Mouse (Mus musculus) ES-E14 (cell line): ENCODE measurements around the gene Tmem52b.

Source experiments
- CHD2 ChIP-seq: IDR thresholded peaks from 2 replicates; pipeline ENCODE4 v1.6.1; 2014; ENCODE audit warnings: mild to moderate bottlenecking, low read depth, low read length, inconsistent platforms
- HCFC1 ChIP-seq: IDR thresholded peaks from 2 replicates; pipeline ENCODE4 v1.6.1; 2012; ENCODE audit warnings: low read length, inconsistent platforms, borderline replicate concordance; ENCODE audit not compliant: insufficient read depth
- MAFK ChIP-seq: IDR thresholded peaks from 2 replicates; pipeline ENCODE4 v1.6.1; 2014; ENCODE audit warnings: mild to moderate bottlenecking, low read depth, low read length, inconsistent platforms; ENCODE audit not compliant: insufficient read depth
- ZC3H11A ChIP-seq: IDR thresholded peaks from 2 replicates; pipeline ENCODE4 v1.6.1; 2012; ENCODE audit warnings: low read depth, mild to moderate bottlenecking, inconsistent platforms, low read length, borderline replicate concordance
- ZNF384 ChIP-seq: IDR thresholded peaks from 2 replicates; pipeline ENCODE4 v1.6.1; 2012; ENCODE audit warnings: low read depth, low read length, inconsistent platforms

DNA sequence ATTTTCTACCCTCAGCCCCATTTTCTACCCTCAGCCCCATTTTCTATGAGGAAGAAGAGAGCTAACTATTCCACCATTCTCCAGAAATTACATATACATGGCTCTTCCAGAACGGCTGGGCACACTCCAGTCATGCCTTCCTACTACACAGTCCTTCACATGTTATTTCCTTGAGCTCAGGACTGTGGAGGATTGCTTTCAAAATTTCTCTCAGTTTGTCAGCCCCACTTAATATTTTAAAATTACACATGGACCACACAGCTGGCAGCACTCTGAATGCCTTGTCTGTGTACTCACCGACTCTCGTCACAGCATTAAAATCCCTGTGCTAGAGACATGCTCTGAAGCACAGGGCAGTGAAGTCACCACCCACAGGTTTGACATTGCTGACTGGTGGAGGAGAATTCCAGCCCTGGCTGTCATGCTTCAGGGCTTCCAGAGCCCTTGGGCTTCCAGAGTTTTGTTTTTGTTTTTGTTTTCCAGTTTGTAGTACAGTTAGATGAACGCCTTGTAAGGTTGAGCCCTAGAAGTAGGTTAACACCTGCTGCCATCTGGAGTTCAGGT, 22.4 kb downstream of the Tmem52b start:
- no peak for TF ChIP-seq HCFC1
- no peak for TF ChIP-seq ZNF384
- no peak for TF ChIP-seq MAFK
- no peak for TF ChIP-seq ZC3H11A
- TF ChIP-seq CHD2 = no peak
